Comparison of ENCODE assay signal across 38 mouse cellular contexts in the genomic region with DNA sequence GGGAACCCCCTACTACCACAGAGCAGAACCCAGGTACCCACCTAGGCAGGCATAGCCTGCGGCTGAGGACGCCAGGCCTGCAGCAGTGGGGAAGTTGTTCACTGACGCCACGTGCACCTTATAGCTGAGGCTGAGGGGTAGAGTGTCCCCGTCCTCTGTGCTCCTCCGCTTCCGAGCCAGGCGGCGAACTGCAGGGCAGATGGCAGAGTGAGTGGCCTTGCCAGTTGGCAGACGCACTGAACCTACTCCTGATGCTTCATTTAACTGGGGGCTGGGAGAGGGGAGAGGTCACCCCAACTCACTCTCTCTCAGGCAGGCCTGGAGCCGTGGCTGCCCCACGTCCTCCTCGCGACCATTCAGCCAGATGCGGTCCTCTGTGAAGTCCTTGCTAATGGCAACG. TPM values are rescaled to one million over a fixed set of nuclear protein-coding genes. Genes with fewer than 3 reads are reported as not detected.
DNase-seq lines count a peak whose midpoint lies in the region; ATAC-seq lines count a peak whose summit lies in the region.
"Had no signal": no experiment of that assay in that cellular context is flagged by ENCODE, and none has a peak within 500 bp of the region (broad histone marks: within the 10 kb centered on the region; RNA-seq: fewer than 3 reads in every experiment).

No protein-coding gene starts in this region.

- no peak overlapping the region for H3K27ac ChIP-seq in limb, embryonic 13.5 days
- H3K27ac ChIP-seq in limb, embryonic 10.5 days: no peak overlapping the region
- no peak overlapping the region for H3K27ac ChIP-seq in forebrain, embryonic 11.5 days (ENCODE audit: low read depth, low read length)
- H3K27ac ChIP-seq: heart, adult 2 months; heart, embryonic 13.5 days; hindbrain, embryonic 15.5 days; kidney, embryonic 15.5 days; liver, embryonic 15.5 days; lung, embryonic 15.5 days; midbrain, embryonic 12.5 days had no signal

- H3K9me3 ChIP-seq in limb, embryonic 13.5 days: no peaks in the 10 kb centered on the region
- H3K9me3 ChIP-seq in limb, embryonic 10.5 days (replicated peaks): no peaks in the 10 kb centered on the region
- H3K9me3 ChIP-seq in forebrain, embryonic 11.5 days (ENCODE audit: control insufficient read depth, low read length): no peaks in the 10 kb centered on the region
- H3K9me3 ChIP-seq: heart, embryonic 13.5 days; hindbrain, embryonic 15.5 days; kidney, embryonic 15.5 days; lung, embryonic 15.5 days; midbrain, embryonic 12.5 days; stomach, embryonic 15.5 days had no signal

- H3K4me1 ChIP-seq in limb, embryonic 13.5 days: peaks cover 14% of the 10 kb centered on the region
- peaks cover 23% of the 10 kb centered on the region for H3K4me1 ChIP-seq in limb, embryonic 10.5 days
- H3K4me1 ChIP-seq in forebrain, embryonic 11.5 days (replicated peaks; ENCODE audit: control insufficient read depth, insufficient read depth, low read length): peaks cover 3% of the 10 kb centered on the region; the same call in 1 of the 2 replicates

- ATAC-seq in limb, embryonic 13.5 days (ENCODE audit: low FRiP score, low read depth): no peak
- no peak for ATAC-seq in forebrain, embryonic 11.5 days (replicated peaks; ENCODE audit: low FRiP score)
- ATAC-seq: CD4-positive, CD25-positive, alpha-beta regulatory T cell, adult 4 months; forebrain, embryonic 14.5 days had no signal

- H3K4me3 ChIP-seq in limb, embryonic 13.5 days: no peak overlapping the region
- H3K4me3 ChIP-seq in limb, embryonic 10.5 days: no peak overlapping the region
- no peak overlapping the region for H3K4me3 ChIP-seq in forebrain, embryonic 11.5 days (ENCODE audit: low read depth, low read length)
- H3K4me3 ChIP-seq: heart, adult 2 months; heart, embryonic 13.5 days; hindbrain, embryonic 15.5 days; kidney, embryonic 15.5 days; liver, embryonic 15.5 days; lung, embryonic 15.5 days; midbrain, embryonic 12.5 days; stomach, embryonic 15.5 days had no signal

- WGBS in limb, embryonic 13.5 days: 92% methylated on average over 16 of the region's 16 CpGs
- 97% methylated on average over 16 of the region's 16 CpGs for WGBS in limb, embryonic 10.5 days
- 93% methylated on average over 16 of the region's 16 CpGs for WGBS in forebrain, embryonic 11.5 days

- no peak for DNase-seq in limb, embryonic 10.5 days (ENCODE audit: low spot score)
- peak; percentile 88 for DNase-seq in cerebellum, adult 11-12 months
- peak; percentile 87 for DNase-seq in cerebellum, adult 9-10 months
- DNase-seq in cerebellum, postnatal 36 days: peak; percentile 68 to 74
- DNase-seq in forebrain, embryonic 11.5 days (ENCODE audit: low spot score): no peak
- no peak for DNase-seq in gastrocnemius, postnatal 14 days
- DNase-seq: adrenal gland, postnatal 25 days; gastrocnemius, postnatal 36 days; heart, adult 2 months; heart, postnatal 10 days; kidney, adult 18-20 months; kidney, postnatal 25 days; liver; retina, postnatal 1 day; right cerebral cortex, postnatal 25 days had no signal

- peaks cover 54% of the 10 kb centered on the region for H3K36me3 ChIP-seq in limb, embryonic 13.5 days
- peaks cover 58% of the 10 kb centered on the region for H3K36me3 ChIP-seq in limb, embryonic 10.5 days
- no peaks in the 10 kb centered on the region; the same call in 1 of the 2 replicates for H3K36me3 ChIP-seq in forebrain, embryonic 11.5 days (ENCODE audit: control insufficient read depth, insufficient read depth, low read length)

- no peaks in the 10 kb centered on the region for H3K27me3 ChIP-seq in limb, embryonic 13.5 days
- H3K27me3 ChIP-seq in limb, embryonic 10.5 days (ENCODE audit: low read depth, poor library complexity, severe bottlenecking): no peaks in the 10 kb centered on the region
- H3K27me3 ChIP-seq in forebrain, embryonic 11.5 days (ENCODE audit: control insufficient read depth, insufficient read depth, low read length): no peaks in the 10 kb centered on the region
- H3K27me3 ChIP-seq: heart, embryonic 13.5 days; hindbrain, embryonic 15.5 days; kidney, embryonic 15.5 days; liver, embryonic 15.5 days; lung, embryonic 15.5 days; midbrain, embryonic 12.5 days; stomach, embryonic 15.5 days had no signal

- H3K9ac ChIP-seq in limb, embryonic 13.5 days: 0 out of 2 replicates have a peak overlapping the region, but pooled peaks have one; percentile 4
- no peak overlapping the region for H3K9ac ChIP-seq in forebrain, embryonic 11.5 days (ENCODE audit: low read length)
- H3K9ac ChIP-seq: heart, embryonic 13.5 days; hindbrain, embryonic 15.5 days; kidney, embryonic 15.5 days; liver, embryonic 15.5 days; lung, embryonic 15.5 days; midbrain, embryonic 12.5 days; stomach, embryonic 15.5 days had no signal

- intact Hi-C loops in gastrocnemius, postnatal 14 days (cut with DNase I; ENCODE audit: low total_unique reads): loop anchor here (10.0 kb wide), 1 partner anchor 165 kb away; no protein-coding TSS in a partner anchor

- no peak overlapping the region for H3K4me2 ChIP-seq in limb, embryonic 13.5 days (replicated peaks)
- no peak overlapping the region for H3K4me2 ChIP-seq in forebrain, embryonic 11.5 days (ENCODE audit: low read depth, low read length, severe bottlenecking)
- H3K4me2 ChIP-seq: heart, embryonic 13.5 days; hindbrain, embryonic 15.5 days; kidney, embryonic 15.5 days; liver, embryonic 15.5 days; lung, embryonic 15.5 days; midbrain, embryonic 12.5 days; stomach, embryonic 15.5 days had no signal

RNA-seq across cellular contexts. Expression of gene Mvd, which starts 3.9 kb away (rescaled TPM):
- 37.1 and 39.7 TPM in 2 replicates for polyA plus RNA-seq in limb, embryonic 13.5 days (2015; fragmentation: Nextera tagmentation; extraction: Ambion mirVana)
- polyA plus RNA-seq in limb, embryonic 10.5 days (2016; fragmentation: Nextera tagmentation; extraction: Ambion mirVana): 64.6 and 64.9 TPM in 2 replicates
- polyA plus RNA-seq in forebrain, embryonic 11.5 days (2014; fragmentation: Nextera tagmentation; extraction: Ambion mirVana): 47.4 and 50.3 TPM in 2 replicates
- total RNA-seq in gastrocnemius, postnatal 14 days (2021): 1 to 10 TPM; 5.6 to 7.8 TPM

RNA-seq across cellular contexts. Expression of gene Cyba, which starts 6.6 kb away (rescaled TPM):
- polyA plus RNA-seq in limb, embryonic 13.5 days (2015; fragmentation: Nextera tagmentation; extraction: Ambion mirVana): 139 and 144 TPM in 2 replicates
- polyA plus RNA-seq in limb, embryonic 10.5 days (2016; fragmentation: Nextera tagmentation; extraction: Ambion mirVana): 79.8 and 82.8 TPM in 2 replicates
- 52.3 and 58.2 TPM in 2 replicates for polyA plus RNA-seq in forebrain, embryonic 11.5 days (2014; fragmentation: Nextera tagmentation; extraction: Ambion mirVana)
- 10 to 100 TPM; 15.3 to 18.6 TPM for total RNA-seq in gastrocnemius, postnatal 14 days (2021)

RNA-seq across cellular contexts. Expression of gene Il17c, which starts 17.5 kb away (rescaled TPM):
- not detected in 2 replicates for polyA plus RNA-seq in limb, embryonic 13.5 days (2015; fragmentation: Nextera tagmentation; extraction: Ambion mirVana)
- 0.28 TPM in 1 of 2 replicates, not detected in the other for polyA plus RNA-seq in limb, embryonic 10.5 days (2016; fragmentation: Nextera tagmentation; extraction: Ambion mirVana)
- not detected in 2 replicates for polyA plus RNA-seq in forebrain, embryonic 11.5 days (2014; fragmentation: Nextera tagmentation; extraction: Ambion mirVana)
- total RNA-seq in gastrocnemius, postnatal 14 days (2021): not detected
- total RNA-seq: adrenal gland, adult 18-20 months; adrenal gland, postnatal 25 days; gastrocnemius, adult 18-20 months; gastrocnemius, postnatal 36 days; heart, adult 2 months; heart, postnatal 10 days; hematopoietic stem cell, adult 5-6 weeks; layer of hippocampus, adult 18-20 months; layer of hippocampus, postnatal 14 days; left cerebral cortex, adult 8-10 months; left cerebral cortex, postnatal 36 days; megakaryocyte progenitor cell, adult 5-6 weeks; monocyte, adult 5-6 weeks had no signal
- polyA plus RNA-seq: embryonic facial prominence, embryonic 11.5 days; forebrain, embryonic 14.5 days; heart, adult 2 months; heart, embryonic 13.5 days; hindbrain, embryonic 15.5 days; intestine, embryonic 14.5 days; kidney, embryonic 15.5 days; liver, embryonic 15.5 days; lung, embryonic 15.5 days; midbrain, embryonic 12.5 days; neural tube, embryonic 14.5 days; stomach, embryonic 15.5 days had no signal

RNA-seq across cellular contexts. Expression of gene Snai3, which starts 21.2 kb away (rescaled TPM):
- 0.83 and 0.97 TPM in 2 replicates for polyA plus RNA-seq in limb, embryonic 13.5 days (2015; fragmentation: Nextera tagmentation; extraction: Ambion mirVana)
- polyA plus RNA-seq in limb, embryonic 10.5 days (2016; fragmentation: Nextera tagmentation; extraction: Ambion mirVana): not detected in 2 replicates
- 0.37 TPM in 1 of 2 replicates, not detected in the other for polyA plus RNA-seq in forebrain, embryonic 11.5 days (2014; fragmentation: Nextera tagmentation; extraction: Ambion mirVana)
- 1 to 10 TPM; 3.1 to 4.1 TPM for total RNA-seq in gastrocnemius, postnatal 14 days (2021)
- total RNA-seq: adrenal gland, adult 18-20 months; adrenal gland, postnatal 25 days; hematopoietic stem cell, adult 5-6 weeks; layer of hippocampus, adult 18-20 months; layer of hippocampus, postnatal 14 days; monocyte, adult 5-6 weeks had no signal
- polyA plus RNA-seq: brain, embryonic 14.5 days; forebrain, embryonic 14.5 days; hindbrain, embryonic 15.5 days; midbrain, embryonic 12.5 days; neural tube, embryonic 14.5 days had no signal

RNA-seq across cellular contexts. Expression of gene Rnf166, which starts 36.5 kb away (rescaled TPM):
- 51.2 and 52.6 TPM in 2 replicates for polyA plus RNA-seq in limb, embryonic 13.5 days (2015; fragmentation: Nextera tagmentation; extraction: Ambion mirVana)
- 33.1 and 41.4 TPM in 2 replicates for polyA plus RNA-seq in limb, embryonic 10.5 days (2016; fragmentation: Nextera tagmentation; extraction: Ambion mirVana)
- 31.2 and 36.0 TPM in 2 replicates for polyA plus RNA-seq in forebrain, embryonic 11.5 days (2014; fragmentation: Nextera tagmentation; extraction: Ambion mirVana)
- 10 to 100 TPM; 23.9 to 28.7 TPM for total RNA-seq in gastrocnemius, postnatal 14 days (2021)

Comparison
In these comparisons a context has a peak if more than half of its experiments do, and no peak if none do; other contexts are left out.
1. DNase-seq: peak in cerebellum, adult 11-12 months (single experiment), cerebellum, adult 9-10 months (single experiment) and cerebellum, postnatal 36 days (2 of 2); none in limb, embryonic 10.5 days (single experiment), forebrain, embryonic 11.5 days (single experiment) and gastrocnemius, postnatal 14 days (single experiment).